Mouse (Mus musculus) heart, embryonic 12.5 days (tissue): ENCODE measurements at regions not wholly inside any gene's neighbourhood (a gene's known extent, or its start where the extent isn't known, plus 50 kb on each side); places are given as distances from the start of the nearest gene placed in this dataset.

ENCODE experiments used
- ATAC-seq: fragments of 200-750 bp; cut with Nextera tagmentation; 2 replicates; pipeline ENCODE4 v1.8.0; 2017; ENCODE audit warnings: moderate TSS enrichment, moderate library complexity; ENCODE audit not compliant: insufficient number of reproducible peaks, low FRiP score
- H3K27ac ChIP-seq: fragments of 300-500 bp; sonication (generic); 2 replicates; pipeline ENCODE4 v1.5.1; 2016; ENCODE audit warnings: mild to moderate bottlenecking, moderate library complexity; ENCODE audit not compliant: poor library complexity, severe bottlenecking
- H3K27me3 ChIP-seq: fragments of 300-500 bp; sonication (generic); replicated peaks from 2 replicates; pipeline ENCODE4 v1.6.1; 2016; ENCODE audit warnings: mild to moderate bottlenecking, moderate library complexity
- H3K36me3 ChIP-seq: fragments of 300-500 bp; sonication (generic); 2 replicates; pipeline ENCODE4 v1.6.1; 2016; ENCODE audit warnings: mild to moderate bottlenecking, moderate library complexity
- H3K4me1 ChIP-seq: fragments of 300-500 bp; sonication (generic); replicated peaks from 2 replicates; pipeline ENCODE4 v1.6.1; 2016; ENCODE audit warnings: mild to moderate bottlenecking
- H3K4me2 ChIP-seq: fragments of 300-500 bp; sonication (generic); 2 replicates; pipeline ENCODE4 v1.6.1; 2016; ENCODE audit warnings: mild to moderate bottlenecking, moderate library complexity
- H3K4me3 ChIP-seq: fragments of 300-500 bp; sonication (generic); 2 replicates; pipeline ENCODE4 v1.5.1; 2016; ENCODE audit warnings: mild to moderate bottlenecking
- H3K9ac ChIP-seq: fragments of 300-500 bp; sonication (generic); 2 replicates; pipeline ENCODE4 v1.6.1; 2016; ENCODE audit warnings: mild to moderate bottlenecking, moderate library complexity
- H3K9me3 ChIP-seq: fragments of 300-500 bp; sonication (generic); replicated peaks from 2 replicates; pipeline ENCODE4 v1.6.1; 2016; ENCODE audit warnings: mild to moderate bottlenecking, moderate library complexity
- WGBS: fragments of 180-500 bp; shearing (Covaris S2); methylation state at CpG from one replicate; pipeline ENCODE4 v1.1.7; 2016; 5-methylcytosine and 5-hydroxymethylcytosine counted together

DNA sequence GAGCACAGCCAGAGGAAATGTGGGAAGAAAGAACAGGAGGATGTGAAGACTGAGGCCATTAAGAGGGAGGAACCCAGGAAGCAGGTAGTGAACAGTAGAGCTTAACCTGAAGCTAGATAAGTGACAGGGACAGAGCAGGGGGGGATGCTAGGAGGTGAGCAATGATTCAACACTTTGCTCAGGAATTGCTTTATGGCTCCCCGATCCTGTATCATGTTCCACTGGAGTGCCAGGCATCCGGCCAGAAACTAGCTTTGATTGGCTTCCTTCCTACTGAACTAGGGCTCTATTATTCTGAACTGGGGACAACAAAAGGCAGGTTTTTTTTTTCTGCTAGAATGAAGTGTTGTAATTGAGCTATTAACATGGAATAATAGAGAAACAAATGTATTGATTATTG lies 493.1 kb upstream of the Fat3 start:
- Histone ChIP-seq H3K9me3 (no peaks in the 10 kb centered on the region), H3K27me3 (no peaks in the 10 kb centered on the region), H3K9ac (no peak overlapping the region), H3K4me2 (no peak overlapping the region), H3K27ac (no peak overlapping the region), H3K4me3 (no peak overlapping the region), H3K4me1 (no peaks in the 10 kb centered on the region), H3K36me3 (no peaks in the 10 kb centered on the region)
- 66% methylated on average over 2 of the region's 2 CpGs for WGBS
- no peak for ATAC-seq

DNA sequence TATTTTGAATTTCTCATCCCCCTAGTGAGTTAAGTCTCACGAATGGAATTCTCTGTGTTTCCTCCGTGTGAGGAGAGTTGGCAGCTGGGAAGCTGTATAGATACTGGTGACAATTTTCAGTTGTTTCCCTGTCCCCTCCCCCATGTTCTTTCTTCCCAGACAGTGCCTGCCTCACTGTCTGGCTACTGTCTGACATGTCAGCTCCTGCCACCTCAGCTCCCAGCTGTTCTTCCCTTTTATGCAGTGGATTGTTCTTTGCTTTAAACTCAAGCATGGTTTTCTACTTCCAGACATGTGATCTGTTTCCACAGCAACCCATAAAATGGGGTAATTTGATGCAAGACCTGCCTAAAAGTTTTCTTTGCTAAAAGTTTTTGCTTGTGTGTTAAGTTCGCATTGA lies 487.0 kb upstream of the Fat3 start:
- Histone ChIP-seq H3K4me2 (no peak overlapping the region), H3K4me3 (no peak overlapping the region), H3K36me3 (no peaks in the 10 kb centered on the region), H3K4me1 (peaks cover 4% of the 10 kb centered on the region; the same call in 1 of the 2 replicates), H3K9me3 (no peaks in the 10 kb centered on the region), H3K27me3 (no peaks in the 10 kb centered on the region), H3K27ac (no peak overlapping the region), H3K9ac (no peak overlapping the region)
- ATAC-seq = peak; percentile 85
- 34% methylated on average over 3 of the region's 3 CpGs for WGBS

DNA sequence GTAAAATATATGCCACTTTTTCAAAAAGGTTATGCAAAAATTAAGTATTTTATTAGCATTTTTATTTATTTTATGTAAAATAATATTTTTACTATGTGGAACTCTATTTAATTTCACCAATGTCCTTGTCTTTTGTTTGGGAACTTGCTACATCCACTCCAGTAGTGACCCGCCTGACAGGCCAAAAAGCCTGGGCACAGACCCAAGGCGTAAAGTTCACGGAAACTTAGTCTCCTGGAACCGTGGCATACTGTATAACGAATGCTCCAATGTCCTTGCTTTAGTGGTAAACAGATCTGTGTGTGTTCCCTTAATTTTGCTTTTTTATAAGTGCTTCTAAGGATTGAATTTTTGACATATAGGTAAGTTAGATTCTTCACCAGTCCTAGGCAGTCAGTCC lies 476.2 kb upstream of the Fat3 start:
- H3K9me3 ChIP-seq = no peaks in the 10 kb centered on the region
- H3K27ac ChIP-seq = no peak overlapping the region
- H3K4me3 ChIP-seq = no peak overlapping the region
- no peaks in the 10 kb centered on the region for H3K4me1 ChIP-seq
- WGBS = 88% methylated on average over 5 of the region's 5 CpGs
- H3K36me3 ChIP-seq = no peaks in the 10 kb centered on the region
- no peak overlapping the region for H3K4me2 ChIP-seq
- no peak for ATAC-seq
- no peaks in the 10 kb centered on the region for H3K27me3 ChIP-seq
- H3K9ac ChIP-seq = no peak overlapping the region

DNA sequence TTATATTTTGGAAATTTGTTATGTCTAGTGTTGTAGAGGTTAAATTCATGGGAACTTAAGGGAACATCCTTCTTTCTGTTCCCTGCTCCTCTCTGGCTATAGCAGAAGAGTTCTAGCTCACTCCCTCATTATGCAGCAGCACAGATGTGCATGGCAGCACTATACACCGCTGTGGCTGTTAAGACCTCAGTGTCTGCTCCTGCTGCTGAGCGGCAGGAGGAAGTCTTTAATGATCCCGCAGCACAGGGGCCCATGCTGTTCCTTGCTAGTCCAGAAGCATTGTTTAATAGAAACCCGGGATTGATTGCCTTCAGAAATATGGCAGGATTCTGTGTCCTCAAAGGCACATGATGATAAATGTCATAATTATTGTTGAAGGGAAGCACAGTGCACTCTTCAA lies 469.3 kb upstream of the Fat3 start:
- Histone ChIP-seq H3K9me3 (no peaks in the 10 kb centered on the region), H3K4me2 (no peak overlapping the region), H3K4me3 (no peak overlapping the region), H3K36me3 (no peaks in the 10 kb centered on the region), H3K27me3 (no peaks in the 10 kb centered on the region), H3K4me1 (no peaks in the 10 kb centered on the region), H3K27ac (no peak overlapping the region), H3K9ac (no peak overlapping the region)
- WGBS = 58% methylated on average over 4 of the region's 4 CpGs
- ATAC-seq = no peak

DNA sequence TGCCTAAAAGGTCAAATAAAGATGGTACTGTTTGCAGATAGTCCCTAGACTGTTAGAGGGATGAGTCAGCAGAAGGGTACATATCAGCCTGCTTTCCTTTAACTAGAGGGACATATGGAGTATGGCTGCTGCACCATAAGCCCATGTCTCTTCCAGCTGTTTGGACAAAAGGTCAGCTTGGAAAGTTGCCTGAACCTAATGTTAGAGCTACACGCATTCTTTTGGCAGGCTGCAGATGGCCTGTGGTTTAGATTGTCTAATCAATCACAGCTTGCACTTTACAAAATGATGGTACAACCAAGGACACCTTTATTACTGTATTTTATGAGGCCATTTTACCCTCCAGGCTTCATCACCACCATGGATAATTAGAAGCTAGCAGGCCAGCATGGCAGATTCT lies 432.5 kb upstream of the Fat3 start:
- H3K9me3 ChIP-seq = no peaks in the 10 kb centered on the region
- ATAC-seq = no peak
- no peaks in the 10 kb centered on the region for H3K36me3 ChIP-seq
- no peak overlapping the region for H3K4me2 ChIP-seq
- no peak overlapping the region for H3K27ac ChIP-seq
- no peak overlapping the region for H3K4me3 ChIP-seq
- WGBS = 69% methylated on average over 1 of the region's 1 CpGs
- H3K4me1 ChIP-seq = no peaks in the 10 kb centered on the region
- H3K27me3 ChIP-seq = no peaks in the 10 kb centered on the region
- H3K9ac ChIP-seq = no peak overlapping the region

DNA sequence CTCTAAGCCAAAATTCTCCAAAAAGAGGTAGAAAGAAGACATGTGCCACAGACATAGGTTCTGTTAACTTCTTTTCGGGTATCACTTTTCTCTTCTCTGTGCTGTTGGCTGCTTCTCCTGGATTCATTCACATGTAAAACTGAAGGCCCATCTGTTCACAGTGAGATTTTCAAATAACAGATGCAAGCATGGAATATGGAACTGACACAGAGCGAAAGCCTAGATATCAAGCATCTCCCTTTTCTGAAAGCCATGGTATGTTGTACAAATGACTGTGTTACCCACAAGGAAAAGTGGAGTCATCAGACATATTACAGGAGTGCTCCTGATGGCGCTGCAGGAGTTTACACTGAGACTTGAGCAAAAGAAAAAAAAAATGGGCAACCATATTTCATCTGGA lies 430.5 kb upstream of the Fat3 start:
- ATAC-seq = no peak
- Histone ChIP-seq H3K9ac (no peak overlapping the region), H3K27me3 (no peaks in the 10 kb centered on the region), H3K36me3 (no peaks in the 10 kb centered on the region), H3K27ac (no peak overlapping the region), H3K9me3 (no peaks in the 10 kb centered on the region), H3K4me2 (no peak overlapping the region), H3K4me3 (no peak overlapping the region), H3K4me1 (no peaks in the 10 kb centered on the region)
- WGBS = 79% methylated on average over 3 of the region's 3 CpGs

DNA sequence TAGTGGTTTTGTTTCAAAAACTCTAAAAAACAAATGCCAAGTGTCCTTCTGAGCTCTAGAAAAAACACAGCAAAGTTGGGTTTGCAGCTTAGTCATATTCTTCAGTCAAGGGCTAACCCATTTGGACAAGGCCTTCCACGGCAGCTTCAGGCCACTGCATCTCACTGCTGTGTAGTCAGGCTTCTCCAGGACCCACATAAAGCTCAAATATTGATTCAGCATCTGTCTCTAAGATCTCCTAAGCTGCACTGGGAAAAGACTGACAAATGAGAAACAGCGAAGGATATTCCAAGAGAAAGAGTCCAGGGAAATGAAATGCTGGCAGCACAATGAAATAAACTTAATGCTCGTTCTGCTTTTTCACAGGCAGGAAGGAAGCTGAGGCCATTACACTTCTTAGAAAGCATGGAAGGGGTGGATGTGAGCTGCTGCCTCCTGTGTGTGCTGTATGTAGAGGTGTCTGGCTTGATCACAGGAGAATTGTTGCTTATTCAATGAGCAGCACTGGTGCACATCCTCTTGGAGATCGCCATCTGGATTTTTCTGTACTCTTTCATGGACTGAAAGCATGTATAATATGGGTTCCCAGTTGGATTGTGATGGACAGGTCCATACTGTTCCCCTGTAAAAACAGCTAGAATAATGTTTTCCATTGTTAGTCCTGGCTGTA lies 425.4 kb upstream of the Fat3 start:
- no peak for ATAC-seq
- H3K4me1 ChIP-seq = no peaks in the 10 kb centered on the region
- H3K36me3 ChIP-seq = no peaks in the 10 kb centered on the region
- H3K27me3 ChIP-seq = no peaks in the 10 kb centered on the region
- H3K9ac ChIP-seq = no peak overlapping the region
- H3K9me3 ChIP-seq = no peaks in the 10 kb centered on the region
- H3K27ac ChIP-seq = no peak overlapping the region
- 83% methylated on average over 4 of the region's 4 CpGs for WGBS
- no peak overlapping the region for H3K4me2 ChIP-seq
- no peak overlapping the region for H3K4me3 ChIP-seq

DNA sequence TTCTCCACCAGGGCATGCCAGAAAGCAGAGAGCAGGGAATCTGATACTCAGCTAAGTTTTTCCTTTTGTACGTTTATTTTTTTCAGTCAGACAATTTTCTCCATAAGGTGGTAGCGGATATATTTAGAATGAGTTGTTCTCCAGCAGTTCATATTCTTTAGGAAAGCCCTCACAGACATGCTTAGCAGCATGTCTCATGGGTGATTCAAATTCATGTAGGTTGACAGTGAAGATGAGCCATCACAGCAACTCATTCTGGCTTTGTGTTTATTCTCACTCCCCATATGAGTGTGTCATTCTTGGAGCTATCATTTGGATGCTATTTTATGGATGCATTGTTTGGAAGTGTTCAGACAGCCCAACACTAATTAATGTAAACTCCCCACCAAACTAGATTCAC lies 424.2 kb upstream of the Fat3 start:
- no peak overlapping the region for H3K4me3 ChIP-seq
- H3K9me3 ChIP-seq = no peaks in the 10 kb centered on the region
- no peaks in the 10 kb centered on the region for H3K27me3 ChIP-seq
- H3K36me3 ChIP-seq = no peaks in the 10 kb centered on the region
- no peaks in the 10 kb centered on the region for H3K4me1 ChIP-seq
- 80% methylated on average over 2 of the region's 2 CpGs for WGBS
- H3K4me2 ChIP-seq = no peak overlapping the region
- H3K9ac ChIP-seq = no peak overlapping the region
- H3K27ac ChIP-seq = no peak overlapping the region
- ATAC-seq = no peak

DNA sequence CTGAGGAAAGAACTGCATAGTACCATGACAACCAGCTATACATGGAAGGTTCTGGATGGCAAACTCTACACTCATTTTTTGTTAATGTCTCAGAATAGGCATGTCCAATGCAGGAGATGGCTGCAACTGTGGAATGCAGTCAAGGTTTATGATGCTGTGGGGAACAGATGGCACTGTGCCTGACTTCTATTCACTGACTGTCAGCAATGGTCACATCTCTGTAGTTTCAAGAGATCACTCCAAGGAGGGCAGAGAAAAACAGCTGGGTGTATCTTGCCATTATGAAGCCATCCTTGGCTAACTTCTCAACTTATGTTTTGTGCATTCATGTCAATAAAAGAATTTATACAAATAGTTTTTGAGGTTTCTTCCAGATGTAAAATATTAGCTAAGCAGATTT lies 405.1 kb upstream of the Fat3 start:
- no peak overlapping the region for H3K9ac ChIP-seq
- no peak overlapping the region for H3K4me3 ChIP-seq
- H3K27me3 ChIP-seq = no peaks in the 10 kb centered on the region
- H3K4me1 ChIP-seq = no peaks in the 10 kb centered on the region
- ATAC-seq = no peak
- H3K27ac ChIP-seq = no peak overlapping the region
- H3K9me3 ChIP-seq = no peaks in the 10 kb centered on the region
- no peaks in the 10 kb centered on the region for H3K36me3 ChIP-seq
- H3K4me2 ChIP-seq = no peak overlapping the region

DNA sequence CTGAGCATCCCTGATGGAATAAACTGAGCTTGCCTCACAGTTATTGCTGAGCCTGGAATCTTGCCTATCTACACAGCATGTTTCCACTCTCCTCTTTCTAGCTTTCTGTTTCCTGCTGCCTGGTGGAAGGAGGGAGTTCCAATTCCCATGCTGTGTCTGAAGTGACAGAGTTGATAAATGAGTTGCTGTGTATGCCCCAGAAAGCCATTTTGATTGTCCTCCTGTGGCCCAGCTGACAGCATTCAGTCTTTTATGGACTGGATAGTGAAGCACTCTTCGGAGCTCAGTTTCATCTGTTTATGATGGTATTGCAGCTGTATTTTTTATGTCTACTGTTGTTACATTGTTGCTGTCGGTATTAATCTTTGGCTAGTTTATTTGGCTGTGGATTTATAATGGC lies 398.0 kb upstream of the Fat3 start:
- H3K4me3 ChIP-seq = no peak overlapping the region
- ATAC-seq = no peak

DNA sequence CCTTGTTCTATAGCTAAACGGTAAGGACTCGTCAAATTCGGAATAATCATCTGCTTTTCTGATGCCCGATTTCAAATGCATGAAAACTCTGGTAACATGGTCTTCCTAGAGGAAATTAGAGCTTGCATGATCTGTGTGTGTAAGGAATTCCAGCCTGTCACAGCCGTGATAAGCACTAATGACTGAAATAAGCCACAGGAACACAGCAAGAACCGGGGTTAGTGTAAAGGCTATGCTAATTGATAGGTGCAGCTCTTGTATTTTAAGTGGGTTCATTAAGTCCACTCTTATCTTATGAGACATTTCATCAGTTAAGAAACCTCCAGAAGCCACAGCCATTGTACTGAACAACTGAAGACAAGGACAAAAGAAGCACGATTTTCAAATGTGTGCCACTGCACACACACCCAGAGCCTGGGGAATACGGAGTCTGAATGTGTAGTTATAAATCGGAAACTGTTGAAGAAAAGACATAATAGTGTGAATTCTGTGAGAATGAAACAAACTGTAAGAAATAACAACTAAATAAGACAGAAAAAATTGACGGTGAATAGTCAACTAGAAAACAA lies 351.5 kb upstream of the Fat3 start:
- H3K27me3 ChIP-seq = no peaks in the 10 kb centered on the region
- WGBS = 71% methylated on average over 10 of the region's 10 CpGs
- H3K9ac ChIP-seq = no peak overlapping the region
- ATAC-seq = no peak
- no peaks in the 10 kb centered on the region for H3K4me1 ChIP-seq
- no peaks in the 10 kb centered on the region for H3K9me3 ChIP-seq
- no peak overlapping the region for H3K4me2 ChIP-seq
- no peak overlapping the region for H3K27ac ChIP-seq
- H3K4me3 ChIP-seq = no peak overlapping the region
- no peaks in the 10 kb centered on the region for H3K36me3 ChIP-seq

More for the DNA sequence above, 398.0 kb upstream of the Fat3 start:
- Histone ChIP-seq H3K9ac (no peak overlapping the region), H3K4me2 (no peak overlapping the region), H3K27ac (no peak overlapping the region), H3K4me1 (no peaks in the 10 kb centered on the region), H3K36me3 (no peaks in the 10 kb centered on the region), H3K27me3 (no peaks in the 10 kb centered on the region), H3K9me3 (no peaks in the 10 kb centered on the region)
- WGBS = 80% methylated on average over 2 of the region's 2 CpGs

DNA sequence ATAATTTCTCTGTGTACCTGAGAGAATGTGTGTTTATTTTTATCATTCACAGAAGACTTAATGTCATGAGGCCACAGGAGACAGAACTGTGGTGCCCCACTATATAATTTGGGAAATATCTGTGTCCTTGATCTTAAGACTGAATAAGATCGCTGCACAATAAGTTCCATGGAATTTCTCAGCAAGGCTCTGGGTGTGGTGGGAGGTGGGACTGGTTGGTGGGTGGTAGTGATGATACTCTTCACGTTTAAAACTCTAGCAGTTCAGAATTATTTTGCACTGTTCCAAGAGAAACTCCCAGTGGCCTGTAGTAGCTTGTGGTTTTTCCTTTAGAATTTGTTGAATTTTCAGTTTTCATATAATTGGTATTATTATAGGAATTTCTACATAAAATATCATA lies 307.4 kb upstream of the Fat3 start:
- no peak overlapping the region for H3K4me3 ChIP-seq
- no peak overlapping the region for H3K4me2 ChIP-seq
- no peak for ATAC-seq
- H3K9ac ChIP-seq = no peak overlapping the region
- H3K4me1 ChIP-seq = no peaks in the 10 kb centered on the region
- WGBS = 63% methylated on average over 2 of the region's 2 CpGs
- H3K36me3 ChIP-seq = no peaks in the 10 kb centered on the region
- no peaks in the 10 kb centered on the region for H3K9me3 ChIP-seq
- no peak overlapping the region for H3K27ac ChIP-seq
- no peaks in the 10 kb centered on the region for H3K27me3 ChIP-seq
